Mouse (Mus musculus) heart, adult 8-10 months (tissue): ENCODE measurements at regions not wholly inside any gene's neighbourhood (a gene's known extent, or its start where the extent isn't known, plus 50 kb on each side); places are given as distances from the start of the nearest gene placed in this dataset.
A peak's percentile ranks its signal among the peaks of the same experiment; 100 is the strongest.

Experiments
- DNase-seq: peaks from one replicate; pipeline ENCODE4 v3.0.0; 2022; ENCODE audit warnings: low spot score

GRCm38 (mm10) chr4:95154377-95154776 is 102.4 kb upstream of the Jun start:
- DNase-seq, result no peak

- DNase-seq, result no peak
These were observed 103.2 kb upstream of the Jun start for GRCm38 (mm10) chr4:95155178-95155577.

- DNase-seq, result no peak
These were observed 103.8 kb upstream of the Jun start for GRCm38 (mm10) chr4:95155796-95156195.

- DNase-seq, result no peak
These were observed 104.6 kb upstream of the Jun start for GRCm38 (mm10) chr4:95156451-95157271.

GRCm38 (mm10) chr4:95157653-95158430 is 105.8 kb upstream of the Jun start:
- DNase-seq, result no peak

- no peak for DNase-seq
These were observed 106.8 kb upstream of the Jun start for GRCm38 (mm10) chr4:95158632-95159424.

- no peak for DNase-seq
These were observed 107.8 kb upstream of the Jun start for GRCm38 (mm10) chr4:95159821-95160220.

GRCm38 (mm10) chr4:95160465-95160864 is 108.4 kb upstream of the Jun start:
- no peak for DNase-seq

GRCm38 (mm10) chr4:95160912-95161669 is 109.1 kb upstream of the Jun start:
- peak; percentile 90 for DNase-seq

GRCm38 (mm10) chr4:95161670-95162020 is 109.6 kb upstream of the Jun start:
- no peak for DNase-seq

GRCm38 (mm10) chr4:95162386-95163090 is 110.5 kb upstream of the Jun start:
- DNase-seq, result no peak

GRCm38 (mm10) chr4:95163403-95163802 is 111.4 kb upstream of the Jun start:
- no peak for DNase-seq

- no peak for DNase-seq
These were observed 114.5 kb upstream of the Jun start for GRCm38 (mm10) chr4:95166503-95166902.

- no peak for DNase-seq
These were observed 115.2 kb upstream of the Jun start for GRCm38 (mm10) chr4:95167216-95167615.

- DNase-seq, result no peak
These were observed 117.7 kb upstream of the Jun start for GRCm38 (mm10) chr4:95169702-95170101.

GRCm38 (mm10) chr4:95177753-95178152 is 125.7 kb upstream of the Jun start:
- no peak for DNase-seq

- no peak for DNase-seq
These were observed 126.4 kb upstream of the Jun start for GRCm38 (mm10) chr4:95178467-95178866.

- DNase-seq, result no peak
These were observed 126.9 kb upstream of the Jun start for GRCm38 (mm10) chr4:95178900-95179299.

GRCm38 (mm10) chr4:95180446-95180845 is 128.4 kb upstream of the Jun start:
- DNase-seq, result no peak

GRCm38 (mm10) chr4:95180999-95181398 is 129.0 kb upstream of the Jun start:
- no peak for DNase-seq

- no peak for DNase-seq
These were observed 132.2 kb upstream of the Jun start for GRCm38 (mm10) chr4:95184180-95184579.
